Mouse (Mus musculus): Measurements from ENCODE around the gene Vash1. TPM values are rescaled to one million over a fixed set of nuclear protein-coding genes. Genes with fewer than 3 reads are reported as not detected.

Gene Vash1
- polyA plus RNA-seq, 1 experiment from 2014 or later = 28.2 TPM

GRCm38 (mm10) chr12:86659447-86659968 lies 19.0 kb upstream of the Vash1 start:
- H3K36me3 ChIP-seq = no peaks in the 10 kb centered on the region
- no peak overlapping the region for H3K4me2 ChIP-seq
- no peaks in the 10 kb centered on the region for H3K9me3 ChIP-seq (replicated peaks)
- H3K27ac ChIP-seq (replicated peaks) = peak overlapping the region; percentile 10; the same call in 1 of the 2 replicates
- peaks cover 8% of the 10 kb centered on the region for H3K4me1 ChIP-seq
- H3K4me3 ChIP-seq (replicated peaks) = no peak overlapping the region
- H3K9ac ChIP-seq (replicated peaks) = no peak overlapping the region
- H3K27me3 ChIP-seq (replicated peaks) = no peaks in the 10 kb centered on the region
- ATAC-seq (ENCODE audit: low FRiP score) = peak; percentile 55
- 7% methylated on average over 6 of the region's 6 CpGs for WGBS

DNA sequence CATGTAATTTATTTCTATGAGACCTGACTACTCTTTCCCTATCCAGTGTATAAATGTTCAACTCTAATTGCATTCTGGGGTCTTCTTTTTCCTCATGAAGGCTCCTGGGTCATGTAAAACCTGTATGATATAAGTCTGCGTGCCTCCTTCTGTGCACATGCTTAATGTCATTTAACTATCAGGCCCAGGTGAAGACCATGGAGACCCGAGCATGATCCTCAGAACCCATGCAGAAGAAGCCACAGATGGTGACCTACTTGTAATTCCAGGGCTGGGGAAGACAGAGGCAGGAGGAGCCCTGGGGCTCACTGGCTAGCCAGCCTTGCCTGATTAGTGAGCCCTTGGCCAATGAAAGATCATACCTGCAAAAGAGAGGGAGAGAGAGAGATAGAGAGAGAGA lies 18.0 kb upstream of the Vash1 start:
- Histone ChIP-seq H3K4me1 (peaks cover 8% of the 10 kb centered on the region), H3K9ac (replicated peaks) (no peak overlapping the region), H3K27me3 (replicated peaks) (no peaks in the 10 kb centered on the region), H3K27ac (replicated peaks) (no peak overlapping the region), H3K4me2 (no peak overlapping the region), H3K9me3 (replicated peaks) (no peaks in the 10 kb centered on the region), H3K4me3 (replicated peaks) (no peak overlapping the region), H3K36me3 (no peaks in the 10 kb centered on the region)
- 77% methylated on average over 2 of the region's 2 CpGs for WGBS
- ATAC-seq (ENCODE audit: low FRiP score) = no peak

DNA sequence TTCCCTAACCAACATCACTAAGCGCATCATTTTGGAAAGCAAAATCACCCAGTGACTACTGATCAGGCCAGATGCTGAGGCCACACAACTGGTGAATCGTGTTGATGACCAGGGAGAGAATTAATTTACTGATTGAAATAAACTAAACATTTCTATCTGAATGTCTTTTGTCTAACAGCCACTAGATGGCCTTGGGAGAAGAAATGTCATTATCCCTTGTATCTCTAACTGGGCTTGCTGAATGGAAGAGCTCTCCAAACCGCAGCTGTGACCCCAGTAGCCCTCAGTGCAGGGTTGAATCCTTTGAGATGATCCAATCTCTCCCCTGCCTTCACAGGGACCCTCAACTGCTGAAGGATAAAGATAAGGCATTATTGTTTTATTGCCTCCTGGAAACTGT lies 12.8 kb upstream of the Vash1 start:
- Histone ChIP-seq H3K4me1 (no peaks in the 10 kb centered on the region), H3K4me3 (replicated peaks) (no peak overlapping the region), H3K27ac (replicated peaks) (no peak overlapping the region), H3K27me3 (replicated peaks) (no peaks in the 10 kb centered on the region), H3K9me3 (replicated peaks) (no peaks in the 10 kb centered on the region), H3K36me3 (no peaks in the 10 kb centered on the region), H3K4me2 (no peak overlapping the region), H3K9ac (replicated peaks) (no peak overlapping the region)
- 61% methylated on average over 3 of the region's 3 CpGs for WGBS
- no peak for ATAC-seq (ENCODE audit: low FRiP score)

DNA sequence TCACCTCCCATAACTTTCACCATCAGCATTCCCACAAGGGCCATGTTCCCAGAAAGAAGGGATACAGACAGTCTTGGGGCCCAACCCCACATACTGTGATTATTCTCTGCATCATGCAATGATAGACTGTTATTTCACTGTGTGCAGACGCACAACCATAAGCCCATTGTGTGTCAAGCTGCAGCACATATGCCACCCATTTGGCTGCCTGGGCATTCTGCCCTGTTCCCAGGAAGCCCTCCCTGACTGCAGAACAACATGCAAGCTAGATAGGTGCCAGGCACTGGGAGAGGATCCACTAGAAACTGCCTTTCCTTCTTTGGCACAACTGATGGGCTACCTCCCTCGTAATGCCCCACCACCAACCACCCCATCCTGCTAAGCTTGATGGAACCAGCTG lies 10.1 kb upstream of the Vash1 start:
- 92% methylated on average over 2 of the region's 2 CpGs for WGBS

GRCm38 (mm10) chr12:86672105-86672504 lies 6.4 kb upstream of the Vash1 start:
- no peak for ATAC-seq (ENCODE audit: low FRiP score)
- 90% methylated on average over 4 of the region's 4 CpGs for WGBS
- no peaks in the 10 kb centered on the region for H3K4me1 ChIP-seq
- H3K4me2 ChIP-seq = no peak overlapping the region
- no peaks in the 10 kb centered on the region for H3K27me3 ChIP-seq (replicated peaks)
- H3K9me3 ChIP-seq (replicated peaks) = no peaks in the 10 kb centered on the region
- H3K36me3 ChIP-seq = no peaks in the 10 kb centered on the region
- H3K27ac ChIP-seq (replicated peaks) = no peak overlapping the region
- no peak overlapping the region for H3K9ac ChIP-seq (replicated peaks)
- H3K4me3 ChIP-seq (replicated peaks) = no peak overlapping the region

More for the DNA sequence above, 10.1 kb upstream of the Vash1 start:
- Histone ChIP-seq H3K4me2 (no peak overlapping the region), H3K27me3 (replicated peaks) (no peaks in the 10 kb centered on the region), H3K4me1 (no peaks in the 10 kb centered on the region), H3K36me3 (no peaks in the 10 kb centered on the region), H3K9ac (replicated peaks) (no peak overlapping the region), H3K27ac (replicated peaks) (no peak overlapping the region), H3K9me3 (replicated peaks) (no peaks in the 10 kb centered on the region), H3K4me3 (replicated peaks) (no peak overlapping the region)
- ATAC-seq (ENCODE audit: low FRiP score) = no peak

- Histone ChIP-seq H3K4me1 (no peaks in the 10 kb centered on the region), H3K9ac (replicated peaks) (no peak overlapping the region), H3K27ac (replicated peaks) (no peak overlapping the region), H3K9me3 (replicated peaks) (no peaks in the 10 kb centered on the region), H3K4me3 (replicated peaks) (no peak overlapping the region), H3K4me2 (no peak overlapping the region), H3K27me3 (replicated peaks) (no peaks in the 10 kb centered on the region), H3K36me3 (no peaks in the 10 kb centered on the region)
- 83% methylated on average over 5 of the region's 5 CpGs for WGBS
- ATAC-seq (ENCODE audit: low FRiP score) = no peak
These were observed 6.0 kb upstream of the Vash1 start for GRCm38 (mm10) chr12:86672507-86672906.

GRCm38 (mm10) chr12:86679546-86679930 lies 1.0 kb downstream of the Vash1 start:
- peak overlapping the region; percentile 86 for H3K4me3 ChIP-seq (replicated peaks)
- H3K36me3 ChIP-seq = no peaks in the 10 kb centered on the region
- peak overlapping the region; percentile 86 for H3K4me2 ChIP-seq
- no peaks in the 10 kb centered on the region for H3K9me3 ChIP-seq (replicated peaks)
- under 1% methylated on average over 9 of the region's 9 CpGs for WGBS
- H3K4me1 ChIP-seq = peaks cover 38% of the 10 kb centered on the region
- H3K9ac ChIP-seq (replicated peaks) = peak overlapping the region; percentile 98
- no peaks in the 10 kb centered on the region for H3K27me3 ChIP-seq (replicated peaks)
- peak; percentile 25 for ATAC-seq (ENCODE audit: low FRiP score)
- H3K27ac ChIP-seq (replicated peaks) = peak overlapping the region; percentile 97

DNA sequence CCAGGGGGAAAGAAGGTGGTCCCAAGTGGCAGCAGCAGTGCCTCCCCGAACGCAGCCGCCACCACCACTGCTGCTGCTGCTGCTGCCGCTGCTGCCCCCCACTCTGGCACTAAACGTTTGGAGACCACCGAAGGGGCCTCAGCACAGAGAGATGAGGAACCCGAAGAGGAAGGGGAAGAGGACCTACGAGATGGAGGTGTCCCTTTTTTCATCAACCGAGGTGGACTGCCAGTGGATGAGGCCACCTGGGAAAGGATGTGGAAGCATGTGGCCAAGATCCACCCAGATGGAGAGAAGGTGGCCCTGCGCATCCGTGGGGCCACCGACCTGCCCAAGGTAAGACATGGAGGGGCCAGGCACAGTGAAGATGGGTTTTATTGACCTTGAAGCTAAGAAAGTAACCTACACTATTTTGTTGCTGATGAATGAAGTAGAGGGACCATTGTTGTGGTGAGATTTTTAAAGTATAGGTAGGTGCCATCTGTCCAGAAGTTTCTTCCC lies 1.5 kb downstream of the Vash1 start:
- no peak for ATAC-seq (ENCODE audit: low FRiP score)
- 18% methylated on average over 12 of the region's 12 CpGs for WGBS
- peak overlapping the region; percentile 98 for H3K9ac ChIP-seq (replicated peaks)

DNA sequence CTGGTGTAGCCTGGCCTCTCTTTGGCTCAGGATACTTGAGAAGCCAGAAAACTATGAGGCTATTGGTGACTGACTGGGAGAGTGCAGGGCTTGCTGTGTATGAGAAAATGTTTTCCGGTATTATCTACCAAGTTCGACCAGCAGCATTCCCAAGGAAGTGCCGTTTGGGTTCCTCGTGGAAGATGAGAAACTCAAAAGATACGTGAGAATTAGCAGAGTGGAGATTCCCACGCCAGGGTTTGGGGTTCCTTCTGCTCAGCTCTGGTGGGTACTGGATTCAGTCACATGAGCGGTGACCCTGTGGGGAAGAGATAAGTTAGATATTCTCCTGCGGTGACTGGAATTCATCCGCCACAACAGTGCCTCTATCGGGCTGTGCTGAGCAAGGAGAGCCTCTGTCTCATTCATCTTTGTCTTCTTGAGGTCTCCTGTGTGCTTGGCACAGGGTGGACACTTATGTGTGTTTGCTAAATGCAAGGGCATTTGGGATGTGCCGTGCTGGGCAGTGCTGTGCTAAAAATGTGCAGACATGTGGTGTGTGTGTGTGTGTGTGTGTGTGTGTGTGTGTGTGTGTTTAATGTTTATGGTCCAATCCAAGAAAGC lies 2.2 kb downstream of the Vash1 start:
- Histone ChIP-seq H3K27ac (replicated peaks) (peak overlapping the region; percentile 97), H3K9ac (replicated peaks) (peak overlapping the region; percentile 98), H3K4me2 (peak overlapping the region; percentile 86), H3K9me3 (replicated peaks) (no peaks in the 10 kb centered on the region), H3K4me1 (peaks cover 48% of the 10 kb centered on the region), H3K36me3 (no peaks in the 10 kb centered on the region), H3K4me3 (replicated peaks) (peak overlapping the region; percentile 86), H3K27me3 (replicated peaks) (no peaks in the 10 kb centered on the region)
- 12% methylated on average over 11 of the region's 11 CpGs for WGBS
- no peak for ATAC-seq (ENCODE audit: low FRiP score)

More for the DNA sequence above, 1.5 kb downstream of the Vash1 start:
- Histone ChIP-seq H3K4me2 (peak overlapping the region; percentile 86), H3K27ac (replicated peaks) (peak overlapping the region; percentile 97), H3K27me3 (replicated peaks) (no peaks in the 10 kb centered on the region), H3K4me1 (peaks cover 43% of the 10 kb centered on the region), H3K4me3 (replicated peaks) (peak overlapping the region; percentile 86), H3K36me3 (no peaks in the 10 kb centered on the region), H3K9me3 (replicated peaks) (no peaks in the 10 kb centered on the region)

DNA sequence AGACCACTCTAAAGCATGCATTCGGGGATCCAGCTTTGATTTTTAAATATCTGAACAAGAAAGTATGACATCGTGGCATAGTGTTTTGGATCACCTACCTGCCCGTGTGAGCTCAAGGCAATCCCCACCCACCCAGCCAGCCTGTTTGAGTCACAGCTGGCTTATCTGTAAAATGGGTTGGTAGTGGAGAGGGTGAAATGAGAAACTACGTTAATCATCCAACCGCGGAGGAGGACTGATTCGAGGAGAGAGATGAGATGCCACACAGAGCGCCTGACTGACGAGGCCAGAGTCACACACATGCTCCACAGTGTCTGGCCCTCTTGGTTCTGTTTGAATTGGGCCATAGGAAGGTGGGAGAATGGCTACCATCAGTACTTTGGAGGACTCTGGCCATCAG lies 3.1 kb downstream of the Vash1 start:
- Histone ChIP-seq H3K4me1 (peaks cover 54% of the 10 kb centered on the region), H3K27ac (replicated peaks) (no peak overlapping the region), H3K9ac (replicated peaks) (no peak overlapping the region), H3K9me3 (replicated peaks) (no peaks in the 10 kb centered on the region), H3K27me3 (replicated peaks) (no peaks in the 10 kb centered on the region), H3K4me3 (replicated peaks) (peak overlapping the region; percentile 28), H3K36me3 (peaks cover 7% of the 10 kb centered on the region), H3K4me2 (peak overlapping the region; percentile 86)
- 74% methylated on average over 9 of the region's 9 CpGs for WGBS
- no peak for ATAC-seq (ENCODE audit: low FRiP score)

DNA sequence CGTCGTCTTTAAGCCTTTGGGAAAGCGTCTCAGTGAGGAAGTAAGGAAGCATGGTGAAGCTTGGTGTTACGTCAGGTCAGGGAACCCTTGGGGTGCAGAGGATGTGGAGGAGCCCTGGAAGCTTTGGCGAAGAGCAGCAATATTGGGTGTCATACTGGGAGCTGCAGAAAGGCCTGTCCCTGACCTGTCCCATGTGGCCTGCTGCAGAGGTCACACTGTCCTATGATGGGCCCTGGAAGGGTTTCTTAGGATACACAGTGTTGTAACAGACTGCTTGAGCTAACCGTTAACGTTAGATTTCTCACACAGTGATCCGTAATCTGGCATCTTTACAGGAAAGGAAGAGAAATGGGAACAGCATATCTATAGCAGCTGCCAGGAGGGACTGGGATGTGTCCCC lies 3.7 kb downstream of the Vash1 start:
- Histone ChIP-seq H3K4me3 (replicated peaks) (peak overlapping the region; percentile 28), H3K4me2 (peak overlapping the region; percentile 86), H3K4me1 (peaks cover 59% of the 10 kb centered on the region), H3K9ac (replicated peaks) (0 out of 2 replicates have a peak overlapping the region, but pooled peaks have one; percentile 7), H3K9me3 (replicated peaks) (no peaks in the 10 kb centered on the region), H3K36me3 (peaks cover 13% of the 10 kb centered on the region), H3K27ac (replicated peaks) (no peak overlapping the region), H3K27me3 (replicated peaks) (no peaks in the 10 kb centered on the region)
- no peak for ATAC-seq (ENCODE audit: low FRiP score)
- 70% methylated on average over 8 of the region's 8 CpGs for WGBS

DNA sequence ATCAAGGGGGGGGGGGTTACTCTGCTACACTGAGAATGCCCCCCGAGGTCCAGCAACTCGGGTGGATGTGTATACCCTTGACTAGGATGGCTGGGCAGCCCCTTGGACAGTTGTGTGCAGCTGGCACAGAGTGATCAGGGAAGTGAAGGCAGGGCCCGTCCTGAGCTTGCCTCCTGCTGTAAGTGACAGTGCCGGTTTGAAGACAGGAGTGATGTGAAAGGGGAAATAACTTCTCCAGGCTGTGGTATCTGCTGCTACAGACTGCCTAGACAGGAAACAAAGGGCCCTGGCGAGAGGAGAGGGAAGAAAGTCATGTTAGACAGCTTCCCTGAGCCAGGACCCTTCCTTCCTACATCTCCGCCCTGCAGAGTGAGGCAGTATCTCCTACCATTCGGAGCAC lies 5.2 kb downstream of the Vash1 start:
- no peak overlapping the region for H3K9ac ChIP-seq (replicated peaks)
- WGBS = 77% methylated on average over 7 of the region's 7 CpGs
- H3K4me2 ChIP-seq = peak overlapping the region; percentile 86
- H3K9me3 ChIP-seq (replicated peaks) = no peaks in the 10 kb centered on the region
- peaks cover 20% of the 10 kb centered on the region for H3K36me3 ChIP-seq
- no peaks in the 10 kb centered on the region for H3K27me3 ChIP-seq (replicated peaks)
- peaks cover 53% of the 10 kb centered on the region for H3K4me1 ChIP-seq
- H3K27ac ChIP-seq (replicated peaks) = no peak overlapping the region
- no peak for ATAC-seq (ENCODE audit: low FRiP score)
- no peak overlapping the region for H3K4me3 ChIP-seq (replicated peaks)

All from neural tube, embryonic 15.5 days (tissue).